Mouse (Mus musculus): ENCODE data around the gene Pfkfb4. TPM values are rescaled to one million over a fixed set of nuclear protein-coding genes. Genes with fewer than 3 reads are reported as not detected.
A peak's percentile ranks its signal among the peaks of the same experiment; 100 is the strongest.

The Pfkfb4 gene
- total RNA-seq (2017) = 6.7 and 6.8 TPM in 2 replicates

- peak; percentile 92 for ATAC-seq (replicated peaks; ENCODE audit: low read depth, poor library complexity, severe bottlenecking)
These were observed at the start of gene Pfkfb4 for GRCm38 (mm10) chr9:108991428-108992084. Pfkfb4 (plus strand) TSS chr9:108991778.

- ATAC-seq (replicated peaks; ENCODE audit: low read depth, poor library complexity, severe bottlenecking) = no peak
These were observed 46.5 kb upstream of the Pfkfb4 start for GRCm38 (mm10) chr9:108945111-108945510.

GRCm38 (mm10) chr9:108945608-108946007 lies 46.0 kb upstream of the Pfkfb4 start:
- no peak for ATAC-seq (replicated peaks; ENCODE audit: low read depth, poor library complexity, severe bottlenecking)

- no peak for ATAC-seq (replicated peaks; ENCODE audit: low read depth, poor library complexity, severe bottlenecking)
These were observed 42.2 kb upstream of the Pfkfb4 start for GRCm38 (mm10) chr9:108949231-108949966.

- ATAC-seq (replicated peaks; ENCODE audit: low read depth, poor library complexity, severe bottlenecking) = no peak
These were observed 41.4 kb upstream of the Pfkfb4 start for GRCm38 (mm10) chr9:108949967-108950728.

GRCm38 (mm10) chr9:108953081-108953636 lies 38.4 kb upstream of the Pfkfb4 start, which contains the start of gene Col7a1:
Col7a1 (plus strand) TSS chr9:108953586.
- ATAC-seq (replicated peaks; ENCODE audit: low read depth, poor library complexity, severe bottlenecking) = no peak

- no peak for ATAC-seq (replicated peaks; ENCODE audit: low read depth, poor library complexity, severe bottlenecking)
These were observed 36.3 kb upstream of the Pfkfb4 start for GRCm38 (mm10) chr9:108955241-108955640.

GRCm38 (mm10) chr9:108955846-108956245 lies 35.7 kb upstream of the Pfkfb4 start:
- no peak for ATAC-seq (replicated peaks; ENCODE audit: low read depth, poor library complexity, severe bottlenecking)

- no peak for ATAC-seq (replicated peaks; ENCODE audit: low read depth, poor library complexity, severe bottlenecking)
These were observed 28.0 kb upstream of the Pfkfb4 start for GRCm38 (mm10) chr9:108963577-108963976.

- ATAC-seq (replicated peaks; ENCODE audit: low read depth, poor library complexity, severe bottlenecking) = no peak
These were observed 27.2 kb upstream of the Pfkfb4 start for GRCm38 (mm10) chr9:108964338-108964737.

- ATAC-seq (replicated peaks; ENCODE audit: low read depth, poor library complexity, severe bottlenecking) = no peak
These were observed 21.0 kb upstream of the Pfkfb4 start for GRCm38 (mm10) chr9:108970623-108971022.

- no peak for ATAC-seq (replicated peaks; ENCODE audit: low read depth, poor library complexity, severe bottlenecking)
These were observed 15.1 kb upstream of the Pfkfb4 start for GRCm38 (mm10) chr9:108976483-108976882.

GRCm38 (mm10) chr9:108977966-108978365 lies 13.6 kb upstream of the Pfkfb4 start:
- ATAC-seq (replicated peaks; ENCODE audit: low read depth, poor library complexity, severe bottlenecking) = no peak

- ATAC-seq (replicated peaks; ENCODE audit: low read depth, poor library complexity, severe bottlenecking) = no peak
These were observed 9.1 kb upstream of the Pfkfb4 start for GRCm38 (mm10) chr9:108982498-108982897.

- ATAC-seq (replicated peaks; ENCODE audit: low read depth, poor library complexity, severe bottlenecking) = no peak
These were observed 8.4 kb upstream of the Pfkfb4 start for GRCm38 (mm10) chr9:108983209-108983608.

GRCm38 (mm10) chr9:108985710-108986109 lies 5.9 kb upstream of the Pfkfb4 start, which contains the start of gene Ucn2:
Ucn2 (plus strand) TSS chr9:108986010.
- ATAC-seq (replicated peaks; ENCODE audit: low read depth, poor library complexity, severe bottlenecking) = no peak

GRCm38 (mm10) chr9:108987704-108988350 lies 3.8 kb upstream of the Pfkfb4 start:
- no peak for ATAC-seq (replicated peaks; ENCODE audit: low read depth, poor library complexity, severe bottlenecking)

GRCm38 (mm10) chr9:108989802-108990461 lies 1.6 kb upstream of the Pfkfb4 start:
- no peak for ATAC-seq (replicated peaks; ENCODE audit: low read depth, poor library complexity, severe bottlenecking)

GRCm38 (mm10) chr9:108990462-108990820 lies 1.1 kb upstream of the Pfkfb4 start:
- ATAC-seq (replicated peaks; ENCODE audit: low read depth, poor library complexity, severe bottlenecking) = no peak

- ATAC-seq (replicated peaks; ENCODE audit: low read depth, poor library complexity, severe bottlenecking) = no peak
These were observed 499 bp downstream of the Pfkfb4 start for GRCm38 (mm10) chr9:108992085-108992469.

All from common myeloid progenitor, adult 5-6 weeks (primary cell).